Mouse (Mus musculus) limb, embryonic 11.5 days (tissue): ENCODE measurements at regions not wholly inside any gene's neighbourhood (a gene's known extent, or its start where the extent isn't known, plus 50 kb on each side); places are given as distances from the start of the nearest gene placed in this dataset.
"Not testable (repeated sequence)": the region's sequence is repeated elsewhere in the genome, so short reads cannot be mapped to it uniquely, and the experiment has no call there.

Experiments used
- ATAC-seq: fragments of 200-750 bp; cut with Nextera tagmentation; 2 replicates; pipeline ENCODE4 v1.8.0; 2017; ENCODE audit warnings: low read depth; ENCODE audit not compliant: insufficient number of reproducible peaks, low FRiP score, low TSS enrichment
- DNase-seq: peaks from one replicate; pipeline ENCODE4 v3.0.0-alpha.2; 2015; ENCODE audit warnings: low spot score
- H3K27ac ChIP-seq: fragments of 300-500 bp; sonication (generic); replicated peaks from 2 replicates; pipeline ENCODE4 v1.5.1; 2014; ENCODE audit warnings: low read depth, mild to moderate bottlenecking, low read length
- H3K27me3 ChIP-seq: fragments of 300-500 bp; sonication (generic); 2 replicates; pipeline ENCODE4 v1.6.1; 2014; ENCODE audit warnings: mild to moderate bottlenecking, low read length, mixed read lengths; ENCODE audit not compliant: control insufficient read depth, insufficient read depth
- H3K36me3 ChIP-seq: fragments of 300-500 bp; sonication (generic); 2 replicates; pipeline ENCODE4 v1.6.1; 2014; ENCODE audit warnings: mild to moderate bottlenecking, low read length, moderate library complexity, mixed read lengths; ENCODE audit not compliant: control insufficient read depth, insufficient read depth
- H3K4me1 ChIP-seq: fragments of 300-500 bp; sonication (generic); 2 replicates; pipeline ENCODE4 v1.6.1; 2014; ENCODE audit warnings: low read length, mixed read lengths; ENCODE audit not compliant: control insufficient read depth, insufficient read depth
- H3K4me2 ChIP-seq: fragments of 300-500 bp; sonication (generic); 2 replicates; pipeline ENCODE4 v1.6.1; 2014; ENCODE audit warnings: low read depth, mild to moderate bottlenecking, moderate library complexity; ENCODE audit not compliant: severe bottlenecking
- H3K4me3 ChIP-seq: fragments of 300-500 bp; sonication (generic); 2 replicates; pipeline ENCODE4 v1.5.1; 2014; ENCODE audit warnings: low read depth, low read length
- H3K9ac ChIP-seq: fragments of 300-500 bp; sonication (generic); 2 replicates; pipeline ENCODE4 v1.6.1; 2014; ENCODE audit warnings: mild to moderate bottlenecking, low read length
- H3K9me3 ChIP-seq: fragments of 300-500 bp; sonication (generic); 2 replicates; pipeline ENCODE4 v1.6.1; 2016; ENCODE audit warnings: low read length; ENCODE audit not compliant: control insufficient read depth
- WGBS: fragments of 180-500 bp; shearing (Covaris S2); extraction: QIAGEN DNeasy Blood & Tissue Kit; methylation state at CpG from one replicate; pipeline ENCODE4 v1.1.7; 2014; 5-methylcytosine and 5-hydroxymethylcytosine counted together

DNA sequence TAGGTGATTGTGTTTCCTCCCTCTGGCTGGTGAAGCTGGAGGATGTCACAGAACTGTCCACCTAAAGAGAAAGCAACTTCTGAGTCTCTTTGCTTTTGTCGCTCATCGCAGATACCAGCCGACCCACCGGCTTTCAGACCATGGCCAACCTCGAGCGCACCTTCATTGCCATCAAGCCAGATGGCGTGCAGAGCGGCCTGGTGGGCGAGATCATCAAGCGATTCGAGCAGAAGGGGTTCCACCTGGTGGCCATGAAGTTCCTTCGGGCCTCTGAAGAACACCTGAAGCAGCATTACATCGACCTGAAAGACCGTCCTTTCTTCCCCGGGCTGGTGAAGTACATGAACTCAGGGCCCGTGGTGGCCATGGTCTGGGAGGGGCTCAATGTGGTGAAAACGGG is 131.7 kb downstream of the Nuak1 start:
- not testable (repeated sequence) for DNase-seq, H3K9ac ChIP-seq, H3K9me3 ChIP-seq, H3K4me2 ChIP-seq, H3K4me1 ChIP-seq, H3K27ac ChIP-seq, ATAC-seq, H3K36me3 ChIP-seq, H3K27me3 ChIP-seq, H3K4me3 ChIP-seq
- 96% methylated on average over 17 of the region's 17 CpGs for WGBS

DNA sequence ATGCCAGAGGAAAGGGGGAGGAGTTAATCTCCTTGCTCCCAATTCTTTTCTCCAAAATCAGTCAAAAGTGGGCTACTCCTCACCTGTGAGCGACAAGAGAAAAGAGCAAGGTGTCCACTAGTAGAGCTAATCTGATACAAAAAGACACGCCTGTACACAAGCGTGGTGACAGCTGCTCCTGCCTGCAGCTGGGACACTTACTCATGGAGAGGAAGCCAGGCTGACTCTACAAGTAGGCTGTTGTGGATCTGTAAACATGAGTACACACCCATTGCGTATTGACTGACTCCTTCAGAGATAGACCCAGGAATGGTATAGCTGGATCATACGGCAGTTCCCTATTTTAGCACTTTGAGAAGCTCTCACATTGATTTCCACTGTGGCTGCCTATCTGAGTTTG is 129.7 kb downstream of the Nuak1 start:
- 86% methylated on average over 5 of the region's 5 CpGs for WGBS
- no peak overlapping the region for H3K4me3 ChIP-seq
- no peak for DNase-seq

DNA sequence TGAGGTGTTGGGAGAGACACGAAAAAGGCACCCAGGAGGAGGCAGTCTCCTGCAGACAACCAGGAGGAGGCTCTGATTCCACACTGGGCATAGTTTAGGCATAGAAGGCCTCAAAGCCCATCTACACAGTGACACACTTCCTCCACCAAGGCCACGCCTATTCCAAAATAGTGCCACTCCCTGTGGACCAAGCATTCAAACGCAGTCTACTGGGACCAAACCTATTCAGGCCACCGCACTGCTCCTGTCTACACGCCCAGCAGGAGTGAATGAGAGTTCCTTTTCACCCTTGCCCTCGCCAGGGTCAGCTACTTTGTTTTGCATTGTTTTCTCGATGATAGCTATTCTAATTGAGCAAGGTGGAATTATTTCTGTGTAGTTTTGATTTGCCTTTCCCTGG is 127.7 kb downstream of the Nuak1 start:
- H3K4me3 ChIP-seq: no peak overlapping the region
- ATAC-seq (no peak), DNase-seq (no peak)
- no peaks in the 10 kb centered on the region for H3K4me1 ChIP-seq
- H3K27ac ChIP-seq: no peak overlapping the region
- no peaks in the 10 kb centered on the region for H3K27me3 ChIP-seq
- no peak overlapping the region for H3K4me2 ChIP-seq
- no peak overlapping the region for H3K9ac ChIP-seq
- H3K9me3 ChIP-seq: no peaks in the 10 kb centered on the region
- 74% methylated on average over 7 of the region's 7 CpGs for WGBS
- H3K36me3 ChIP-seq: no peaks in the 10 kb centered on the region

More for the DNA sequence above, 129.7 kb downstream of the Nuak1 start:
- no peak overlapping the region for H3K27ac ChIP-seq
- H3K9ac ChIP-seq: no peak overlapping the region
- no peak for ATAC-seq
- no peaks in the 10 kb centered on the region for H3K27me3 ChIP-seq
- no peaks in the 10 kb centered on the region for H3K36me3 ChIP-seq
- H3K4me1 ChIP-seq: no peaks in the 10 kb centered on the region
- H3K9me3 ChIP-seq: no peaks in the 10 kb centered on the region
- no peak overlapping the region for H3K4me2 ChIP-seq

DNA sequence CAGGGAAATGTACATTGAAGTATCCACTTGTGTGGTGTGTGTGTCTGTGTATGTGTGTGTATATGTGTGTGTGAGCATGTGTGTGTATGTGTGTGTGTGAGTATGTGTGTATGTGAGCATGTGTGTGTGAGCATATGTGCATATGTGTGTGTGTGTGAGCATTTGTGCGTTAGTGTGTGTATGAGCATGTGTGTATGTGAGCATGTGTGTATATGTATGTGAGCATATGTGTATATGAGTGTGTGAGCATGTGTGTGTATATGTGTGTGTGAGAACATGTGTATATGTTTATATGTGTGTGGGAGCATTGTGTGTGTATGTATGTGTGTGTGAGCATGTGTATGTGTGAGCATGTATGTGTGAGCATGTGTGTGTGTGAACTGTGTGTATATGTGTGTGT is 123.5 kb downstream of the Nuak1 start:
- no peak for DNase-seq
- H3K27ac ChIP-seq: no peak overlapping the region
- H3K9ac ChIP-seq: no peak overlapping the region
- H3K4me2 ChIP-seq: no peak overlapping the region
- no peaks in the 10 kb centered on the region for H3K36me3 ChIP-seq
- no peaks in the 10 kb centered on the region for H3K4me1 ChIP-seq
- no peaks in the 10 kb centered on the region for H3K9me3 ChIP-seq
- no peaks in the 10 kb centered on the region for H3K27me3 ChIP-seq
- no peak overlapping the region for H3K4me3 ChIP-seq
- ATAC-seq: no peak
- 94% methylated on average over 1 of the region's 1 CpGs for WGBS

DNA sequence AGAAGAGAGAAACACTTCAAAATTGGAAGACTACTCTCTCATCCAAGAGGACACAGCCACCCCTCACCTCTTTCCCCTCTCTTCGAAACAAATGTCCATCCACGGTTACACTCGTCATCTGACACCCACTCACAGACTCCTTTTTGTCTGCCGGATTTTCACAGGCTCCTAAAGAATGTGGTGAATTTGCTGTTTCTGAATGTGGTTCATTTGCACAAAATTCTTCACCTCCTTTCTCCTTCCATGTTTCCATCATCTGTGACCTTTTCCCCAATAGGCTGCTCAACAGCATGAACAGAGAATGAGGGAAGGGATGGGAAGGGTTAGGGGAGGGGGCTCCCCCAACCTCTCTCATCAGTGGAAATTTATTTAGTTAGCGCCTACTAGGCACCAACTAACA is 122.4 kb downstream of the Nuak1 start:
- Histone ChIP-seq H3K36me3 (no peaks in the 10 kb centered on the region), H3K4me3 (no peak overlapping the region), H3K4me1 (no peaks in the 10 kb centered on the region), H3K9me3 (no peaks in the 10 kb centered on the region), H3K9ac (no peak overlapping the region), H3K4me2 (no peak overlapping the region), H3K27me3 (no peaks in the 10 kb centered on the region), H3K27ac (no peak overlapping the region)
- DNase-seq (no peak), ATAC-seq (no peak)
- 44% methylated on average over 5 of the region's 5 CpGs for WGBS
